Mouse (Mus musculus) limb, embryonic 11.5 days (tissue): ENCODE data around the gene Gng10. TPM values are rescaled to one million over a fixed set of nuclear protein-coding genes. Genes with fewer than 3 reads are reported as not detected.

ENCODE experiments used
- ATAC-seq: fragments of 200-750 bp; cut with Nextera tagmentation; 2 replicates; pipeline ENCODE4 v1.8.0; 2017; ENCODE audit warnings: low read depth; ENCODE audit not compliant: insufficient number of reproducible peaks, low FRiP score, low TSS enrichment
- DNase-seq: peaks from one replicate; pipeline ENCODE4 v3.0.0-alpha.2; 2015; ENCODE audit warnings: low spot score
- H3K27ac ChIP-seq: fragments of 300-500 bp; sonication (generic); replicated peaks from 2 replicates; pipeline ENCODE4 v1.5.1; 2014; ENCODE audit warnings: low read depth, mild to moderate bottlenecking, low read length
- H3K27me3 ChIP-seq: fragments of 300-500 bp; sonication (generic); 2 replicates; pipeline ENCODE4 v1.6.1; 2014; ENCODE audit warnings: mild to moderate bottlenecking, low read length, mixed read lengths; ENCODE audit not compliant: control insufficient read depth, insufficient read depth
- H3K36me3 ChIP-seq: fragments of 300-500 bp; sonication (generic); 2 replicates; pipeline ENCODE4 v1.6.1; 2014; ENCODE audit warnings: mild to moderate bottlenecking, low read length, moderate library complexity, mixed read lengths; ENCODE audit not compliant: control insufficient read depth, insufficient read depth
- H3K4me1 ChIP-seq: fragments of 300-500 bp; sonication (generic); 2 replicates; pipeline ENCODE4 v1.6.1; 2014; ENCODE audit warnings: low read length, mixed read lengths; ENCODE audit not compliant: control insufficient read depth, insufficient read depth
- H3K4me2 ChIP-seq: fragments of 300-500 bp; sonication (generic); 2 replicates; pipeline ENCODE4 v1.6.1; 2014; ENCODE audit warnings: low read depth, mild to moderate bottlenecking, moderate library complexity; ENCODE audit not compliant: severe bottlenecking
- H3K4me3 ChIP-seq: fragments of 300-500 bp; sonication (generic); 2 replicates; pipeline ENCODE4 v1.5.1; 2014; ENCODE audit warnings: low read depth, low read length
- H3K9ac ChIP-seq: fragments of 300-500 bp; sonication (generic); 2 replicates; pipeline ENCODE4 v1.6.1; 2014; ENCODE audit warnings: mild to moderate bottlenecking, low read length
- H3K9me3 ChIP-seq: fragments of 300-500 bp; sonication (generic); 2 replicates; pipeline ENCODE4 v1.6.1; 2016; ENCODE audit warnings: low read length; ENCODE audit not compliant: control insufficient read depth
- WGBS: fragments of 180-500 bp; shearing (Covaris S2); extraction: QIAGEN DNeasy Blood & Tissue Kit; methylation state at CpG from one replicate; pipeline ENCODE4 v1.1.7; 2014; 5-methylcytosine and 5-hydroxymethylcytosine counted together
- polyA plus RNA-seq: library from polyadenylated mRNA; unstranded; fragments of >200 nt; fragmentation: Nextera tagmentation; extraction: Ambion mirVana; gene quantifications from 2 replicates; pipeline ENCODE4 v1.2.1, GENCODE M21; 2014

Gene Gng10
- polyA plus RNA-seq, 1 experiment from 2014 or later, result 124 TPM

DNA sequence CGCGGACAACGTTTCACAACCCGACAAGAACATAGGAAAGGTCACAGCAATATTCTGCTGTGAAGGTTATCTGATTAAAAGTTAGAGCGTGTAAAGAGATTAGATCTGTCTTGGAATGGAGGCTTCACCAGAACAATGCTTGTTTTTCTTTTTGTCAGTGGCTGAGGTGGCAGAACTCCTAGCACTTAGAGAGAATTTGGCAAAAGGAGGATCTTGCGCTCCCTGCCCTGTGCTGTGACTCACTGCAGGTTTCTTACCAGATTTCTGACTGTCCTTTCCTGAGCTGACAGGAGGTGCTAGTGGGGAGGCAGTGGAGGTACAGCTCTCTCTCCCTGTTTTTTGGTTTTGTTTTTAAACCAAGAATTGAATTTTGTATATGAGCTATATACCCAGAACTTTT is 27.9 kb upstream of the Gng10 start:
- Histone ChIP-seq H3K9me3 (no peaks in the 10 kb centered on the region), H3K4me1 (0 out of 2 replicates have a peak, but pooled peaks cover 7% of the 10 kb centered on the region), H3K4me3 (no peak overlapping the region), H3K27me3 (no peaks in the 10 kb centered on the region), H3K36me3 (no peaks in the 10 kb centered on the region), H3K4me2 (no peak overlapping the region), H3K9ac (no peak overlapping the region), H3K27ac (no peak overlapping the region)
- ATAC-seq (no peak), DNase-seq (no peak)
- 92% methylated on average over 6 of the region's 6 CpGs for WGBS

- no peak overlapping the region for H3K4me2 ChIP-seq
- no peaks in the 10 kb centered on the region for H3K27me3 ChIP-seq
- H3K9ac ChIP-seq, result no peak overlapping the region
- no peak for ATAC-seq
- no peaks in the 10 kb centered on the region for H3K9me3 ChIP-seq
- H3K4me1 ChIP-seq, result 0 out of 2 replicates have a peak, but pooled peaks cover 7% of the 10 kb centered on the region
- no peak overlapping the region for H3K27ac ChIP-seq
- H3K4me3 ChIP-seq, result no peak overlapping the region
- WGBS, result 87% methylated on average over 5 of the region's 5 CpGs
- DNase-seq, result no peak
- H3K36me3 ChIP-seq, result no peaks in the 10 kb centered on the region
Observed at GRCm38 (mm10) chr4:59007974-59008373, 26.9 kb upstream of the Gng10 start.

DNA sequence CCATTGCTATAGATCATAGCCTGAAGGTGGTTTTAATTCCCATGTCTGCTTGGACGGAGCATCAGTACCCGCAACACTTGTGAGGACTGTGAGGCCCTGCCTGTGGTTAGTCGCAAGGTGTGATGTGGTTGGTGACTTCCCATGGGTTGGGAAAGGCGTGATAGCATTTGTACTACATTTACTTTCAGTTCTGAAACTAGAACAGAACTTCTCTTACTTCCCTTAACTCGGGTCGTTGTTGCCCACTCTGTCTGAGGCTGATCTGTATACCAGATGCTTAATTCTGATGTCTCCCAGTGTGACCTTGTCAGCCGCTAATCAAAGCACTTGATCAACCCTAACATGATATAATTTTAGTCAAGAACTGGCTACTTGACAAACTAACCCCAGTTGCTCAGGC is 25.7 kb upstream of the Gng10 start:
- Histone ChIP-seq H3K4me3 (no peak overlapping the region), H3K4me1 (0 out of 2 replicates have a peak, but pooled peaks cover 5% of the 10 kb centered on the region), H3K27me3 (no peaks in the 10 kb centered on the region), H3K4me2 (no peak overlapping the region), H3K36me3 (no peaks in the 10 kb centered on the region), H3K9me3 (no peaks in the 10 kb centered on the region), H3K27ac (no peak overlapping the region), H3K9ac (no peak overlapping the region)
- DNase-seq (no peak), ATAC-seq (no peak)
- 91% methylated on average over 7 of the region's 7 CpGs for WGBS

DNA sequence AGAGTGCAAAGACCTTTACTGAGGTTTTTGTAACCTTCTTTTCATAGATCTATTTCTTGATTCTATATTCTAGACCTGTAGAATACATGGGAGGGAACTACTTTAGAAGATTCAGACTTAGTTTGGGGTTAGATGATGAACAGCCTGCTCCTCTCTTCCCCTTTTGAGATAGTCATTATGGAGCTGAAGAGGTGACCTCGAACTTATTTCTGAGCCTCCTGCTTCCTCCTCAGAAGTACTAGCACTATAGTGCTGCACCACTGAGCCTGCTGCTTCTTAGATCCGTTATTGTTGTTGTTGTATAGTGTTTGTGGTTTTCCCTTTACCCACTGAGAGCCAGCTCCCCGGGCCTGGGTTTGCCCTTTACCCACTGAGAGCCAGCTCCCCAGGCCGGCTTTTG is 25.2 kb upstream of the Gng10 start:
- Histone ChIP-seq H3K27me3 (no peaks in the 10 kb centered on the region), H3K27ac (no peak overlapping the region), H3K4me3 (no peak overlapping the region), H3K36me3 (no peaks in the 10 kb centered on the region), H3K9ac (no peak overlapping the region), H3K9me3 (no peaks in the 10 kb centered on the region), H3K4me2 (no peak overlapping the region), H3K4me1 (0 out of 2 replicates have a peak, but pooled peaks cover 2% of the 10 kb centered on the region)
- ATAC-seq, result no peak
- DNase-seq, result no peak
- 80% methylated on average over 4 of the region's 4 CpGs for WGBS

DNA sequence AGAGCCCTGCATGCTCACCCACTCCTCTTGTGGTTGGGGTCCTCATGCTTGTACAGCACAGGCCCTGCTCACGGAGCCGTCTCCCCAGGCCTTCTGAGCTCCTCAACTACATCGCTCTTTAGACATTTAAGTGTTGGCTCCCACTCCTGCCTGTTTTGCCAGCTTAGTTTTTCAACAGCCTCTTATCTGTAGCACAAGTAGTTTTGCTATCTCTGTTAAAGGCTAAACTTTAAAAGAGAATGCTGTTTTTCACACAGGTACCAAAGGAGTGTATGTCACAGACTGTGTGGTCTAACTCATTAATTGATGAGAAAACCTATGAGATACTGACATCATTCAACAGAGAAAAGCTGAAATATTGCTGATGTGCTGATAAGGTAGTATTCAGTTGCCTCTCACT is 23.4 kb upstream of the Gng10 start:
- 85% methylated on average over 3 of the region's 3 CpGs for WGBS
- no peaks in the 10 kb centered on the region for H3K9me3 ChIP-seq
- H3K4me3 ChIP-seq, result no peak overlapping the region
- H3K4me2 ChIP-seq, result no peak overlapping the region
- no peak for ATAC-seq
- no peaks in the 10 kb centered on the region for H3K4me1 ChIP-seq
- H3K27ac ChIP-seq, result no peak overlapping the region
- no peak for DNase-seq
- no peak overlapping the region for H3K9ac ChIP-seq
- no peaks in the 10 kb centered on the region; the same call in 1 of the 2 replicates for H3K36me3 ChIP-seq
- H3K27me3 ChIP-seq, result no peaks in the 10 kb centered on the region

DNA sequence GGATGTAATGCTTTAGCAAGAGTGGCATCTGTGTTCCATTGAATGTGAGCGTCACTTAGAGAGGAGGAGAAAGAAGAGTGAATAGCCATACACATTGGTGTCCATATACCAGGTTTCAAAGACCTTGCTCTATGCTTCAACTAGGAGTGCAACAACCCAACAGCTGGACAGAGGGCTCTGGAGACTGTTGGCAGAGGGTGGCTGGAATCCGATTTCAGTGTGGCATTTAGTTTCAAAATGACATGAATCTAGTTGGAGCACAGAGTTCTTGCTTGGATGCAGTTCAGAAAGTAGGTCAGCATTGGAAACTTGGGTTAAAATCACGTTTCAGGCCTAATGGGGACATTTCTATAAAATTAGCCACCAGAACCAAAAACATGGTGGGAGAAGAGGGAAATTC is 19.7 kb upstream of the Gng10 start:
- DNase-seq (no peak), ATAC-seq (no peak)
- no peak overlapping the region for H3K27ac ChIP-seq
- no peak overlapping the region for H3K4me2 ChIP-seq
- H3K27me3 ChIP-seq, result no peaks in the 10 kb centered on the region
- H3K9ac ChIP-seq, result no peak overlapping the region
- H3K36me3 ChIP-seq, result peaks cover 3% of the 10 kb centered on the region; the same call in 1 of the 2 replicates
- H3K4me3 ChIP-seq, result no peak overlapping the region
- no peaks in the 10 kb centered on the region for H3K4me1 ChIP-seq
- WGBS, result 91% methylated on average over 3 of the region's 3 CpGs
- no peaks in the 10 kb centered on the region for H3K9me3 ChIP-seq

DNA sequence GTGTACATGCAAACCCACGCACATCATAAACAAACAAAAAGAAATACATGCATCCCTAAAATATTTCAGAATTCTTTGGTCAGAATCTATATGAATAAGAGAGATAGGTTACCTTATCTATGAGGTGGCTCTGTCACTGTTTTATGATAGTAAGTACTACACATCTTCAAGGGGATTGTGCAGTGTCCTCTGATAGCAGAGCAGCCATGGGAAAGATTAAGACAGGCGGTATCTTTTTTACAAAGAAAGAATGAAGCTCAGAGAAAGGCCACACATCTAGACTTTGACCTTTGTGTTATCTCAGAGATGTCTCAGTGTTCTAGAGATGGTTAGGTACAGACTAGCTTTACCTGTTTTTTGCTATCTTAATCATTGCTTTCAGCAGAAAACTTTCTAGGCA is 18.0 kb upstream of the Gng10 start:
- DNase-seq, result no peak
- Histone ChIP-seq H3K4me2 (no peak overlapping the region), H3K9me3 (no peaks in the 10 kb centered on the region), H3K27ac (no peak overlapping the region), H3K4me1 (no peaks in the 10 kb centered on the region), H3K4me3 (no peak overlapping the region), H3K27me3 (no peaks in the 10 kb centered on the region), H3K9ac (no peak overlapping the region), H3K36me3 (peaks cover 6% of the 10 kb centered on the region; the same call in 1 of the 2 replicates)
- no peak for ATAC-seq
- WGBS, result 93% methylated on average over 2 of the region's 2 CpGs

DNA sequence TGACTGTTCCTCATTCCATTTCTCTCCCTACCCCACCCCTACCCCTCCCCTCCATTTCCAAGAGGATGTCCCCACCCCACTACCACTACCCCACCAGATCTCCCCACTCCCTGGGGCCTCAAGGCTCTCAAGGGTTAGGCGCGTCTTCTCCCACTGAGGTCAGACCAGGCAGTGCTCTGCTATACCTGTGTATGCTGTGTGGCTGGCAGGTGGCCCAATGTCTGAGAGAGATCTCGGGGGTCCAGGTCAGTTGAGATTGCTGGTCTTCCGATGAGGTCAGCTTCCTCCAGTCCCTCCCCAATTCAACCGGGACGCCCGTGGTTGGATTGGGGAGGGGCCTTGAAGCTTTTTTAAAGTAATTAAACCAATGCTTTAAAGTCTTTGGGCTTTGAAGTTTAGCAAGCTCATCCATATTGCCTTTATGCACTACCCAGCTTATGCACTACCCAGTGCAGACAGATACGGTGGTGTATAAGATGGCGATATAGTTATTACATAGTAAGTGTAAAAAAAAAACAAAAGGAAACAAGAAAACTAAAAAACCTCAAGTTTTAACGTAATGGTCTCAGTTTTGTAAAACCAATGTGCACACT is 467 bp upstream of the Gng10 start:
- 80% methylated on average over 10 of the region's 10 CpGs for WGBS

More for the DNA sequence above, 467 bp upstream of the Gng10 start:
- H3K9me3 ChIP-seq, result no peaks in the 10 kb centered on the region
- H3K9ac ChIP-seq, result peak overlapping the region; percentile 92; the same call in 1 of the 2 replicates
- no peaks in the 10 kb centered on the region for H3K27me3 ChIP-seq
- DNase-seq (no peak), ATAC-seq (0 out of 2 replicates have a peak, but pooled peaks have one; percentile 31)
- H3K4me2 ChIP-seq, result peak overlapping the region; percentile 66
- no peak overlapping the region for H3K27ac ChIP-seq
- no peaks in the 10 kb centered on the region for H3K36me3 ChIP-seq
- peak overlapping the region; percentile 82 for H3K4me3 ChIP-seq
- H3K4me1 ChIP-seq, result no peaks in the 10 kb centered on the region
